Mouse (Mus musculus) stomach, embryonic 16.5 days (tissue): Measurements from ENCODE around the gene Itga2b. TPM values are rescaled to one million over a fixed set of nuclear protein-coding genes. Genes with fewer than 3 reads are reported as not detected.

Experiments
- ATAC-seq: fragments of 200-750 bp; cut with Nextera tagmentation; 2 replicates; pipeline ENCODE4 v1.8.0; 2017; ENCODE audit warnings: moderate number of reproducible peaks, moderate TSS enrichment; ENCODE audit not compliant: insufficient read depth, low FRiP score
- H3K27ac ChIP-seq: fragments of 300-500 bp; sonication (generic); 2 replicates; pipeline ENCODE4 v1.5.1; 2014; ENCODE audit warnings: low read length
- H3K27me3 ChIP-seq: fragments of 300-500 bp; sonication (generic); 2 replicates; pipeline ENCODE4 v1.6.1; 2014; ENCODE audit warnings: low read length, control low read depth, mixed read lengths; ENCODE audit not compliant: control insufficient read depth, insufficient read depth
- H3K36me3 ChIP-seq: fragments of 300-500 bp; sonication (generic); 2 replicates; pipeline ENCODE4 v1.6.1; 2014; ENCODE audit warnings: low read length; ENCODE audit not compliant: control insufficient read depth, insufficient read depth
- H3K4me1 ChIP-seq: fragments of 300-500 bp; sonication (generic); 2 replicates; pipeline ENCODE4 v1.6.1; 2014; ENCODE audit warnings: low read length, control low read depth, mixed read lengths; ENCODE audit not compliant: control insufficient read depth, insufficient read depth
- H3K4me2 ChIP-seq: fragments of 300-500 bp; sonication (generic); 2 replicates; pipeline ENCODE4 v1.6.1; 2014; ENCODE audit warnings: low read depth, low read length, mixed read lengths
- H3K4me3 ChIP-seq: fragments of 300-500 bp; sonication (generic); replicated peaks from 2 replicates; pipeline ENCODE4 v1.5.1; 2014; ENCODE audit warnings: mild to moderate bottlenecking, low read length
- H3K9ac ChIP-seq: fragments of 300-500 bp; sonication (generic); 2 replicates; pipeline ENCODE4 v1.6.1; 2014; ENCODE audit warnings: low read length
- H3K9me3 ChIP-seq: fragments of 300-500 bp; sonication (generic); replicated peaks from 2 replicates; pipeline ENCODE4 v1.6.1; 2016; ENCODE audit warnings: low read length, control low read depth; ENCODE audit not compliant: control insufficient read depth
- WGBS: fragments of 180-500 bp; shearing (Covaris S2); extraction: QIAGEN DNeasy Blood & Tissue Kit; methylation state at CpG from one replicate; pipeline ENCODE4 v1.1.7; 2014; 5-methylcytosine and 5-hydroxymethylcytosine counted together
- polyA plus RNA-seq: library from polyadenylated mRNA; unstranded; fragments of >200 nt; fragmentation: Nextera tagmentation; extraction: Ambion mirVana; gene quantifications from 2 replicates; pipeline ENCODE4 v1.2.1, GENCODE M21; 2015

Gene Itga2b
- polyA plus RNA-seq, 1 experiment from 2014 or later = 8.6 TPM

- Histone ChIP-seq H3K9ac (no peak overlapping the region), H3K36me3 (peaks cover 6% of the 10 kb centered on the region; the same call in 1 of the 2 replicates), H3K4me1 (no peaks in the 10 kb centered on the region), H3K9me3 (no peaks in the 10 kb centered on the region), H3K27me3 (no peaks in the 10 kb centered on the region), H3K27ac (no peak overlapping the region), H3K4me3 (no peak overlapping the region), H3K4me2 (no peak overlapping the region)
- no peak for ATAC-seq
- WGBS = 80% methylated on average over 2 of the region's 2 CpGs
These were observed 18.0 kb upstream of the Itga2b start for GRCm38 (mm10) chr11:102487901-102488300.

- WGBS = 67% methylated on average over 11 of the region's 11 CpGs
- H3K4me1 ChIP-seq = no peaks in the 10 kb centered on the region
- H3K9me3 ChIP-seq = no peaks in the 10 kb centered on the region
- peaks cover 6% of the 10 kb centered on the region; the same call in 1 of the 2 replicates for H3K36me3 ChIP-seq
- no peak overlapping the region for H3K4me3 ChIP-seq
- H3K4me2 ChIP-seq = no peak overlapping the region
- no peak overlapping the region for H3K9ac ChIP-seq
- H3K27me3 ChIP-seq = no peaks in the 10 kb centered on the region
- ATAC-seq = no peak
- no peak overlapping the region for H3K27ac ChIP-seq
These were observed 16.9 kb upstream of the Itga2b start for GRCm38 (mm10) chr11:102486733-102487386.

DNA sequence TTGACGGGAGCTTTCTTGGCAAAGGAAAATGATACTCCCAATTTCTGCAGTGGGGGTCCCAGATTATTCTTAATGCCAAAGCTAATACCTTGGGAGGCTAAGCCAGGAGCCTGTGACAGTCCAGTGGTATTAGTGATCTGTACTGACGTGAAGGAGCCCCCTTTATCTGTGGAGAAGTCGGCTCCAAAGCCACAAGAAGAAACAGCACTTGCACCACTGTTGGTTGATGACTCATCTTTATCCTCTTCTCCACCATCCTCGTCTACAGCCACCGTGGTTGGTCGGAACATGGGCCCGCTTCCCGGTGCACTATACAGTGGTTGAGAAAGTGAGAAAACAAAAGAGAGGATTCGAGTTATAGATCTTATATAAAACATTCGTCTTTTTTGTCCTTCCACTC lies 11.9 kb upstream of the Itga2b start:
- H3K36me3 ChIP-seq = peaks cover 28% of the 10 kb centered on the region
- H3K4me3 ChIP-seq = no peak overlapping the region
- no peak overlapping the region for H3K27ac ChIP-seq
- no peaks in the 10 kb centered on the region for H3K9me3 ChIP-seq
- no peak overlapping the region for H3K9ac ChIP-seq
- 93% methylated on average over 10 of the region's 10 CpGs for WGBS
- no peak for ATAC-seq
- no peaks in the 10 kb centered on the region for H3K4me1 ChIP-seq
- H3K27me3 ChIP-seq = no peaks in the 10 kb centered on the region
- no peak overlapping the region for H3K4me2 ChIP-seq

- Histone ChIP-seq H3K36me3 (peaks cover 28% of the 10 kb centered on the region), H3K9me3 (no peaks in the 10 kb centered on the region), H3K9ac (no peak overlapping the region), H3K4me2 (no peak overlapping the region), H3K4me1 (no peaks in the 10 kb centered on the region), H3K27me3 (no peaks in the 10 kb centered on the region), H3K4me3 (no peak overlapping the region), H3K27ac (no peak overlapping the region)
- 92% methylated on average over 4 of the region's 4 CpGs for WGBS
- no peak for ATAC-seq
These were observed 11.0 kb upstream of the Itga2b start for GRCm38 (mm10) chr11:102480897-102481296.

DNA sequence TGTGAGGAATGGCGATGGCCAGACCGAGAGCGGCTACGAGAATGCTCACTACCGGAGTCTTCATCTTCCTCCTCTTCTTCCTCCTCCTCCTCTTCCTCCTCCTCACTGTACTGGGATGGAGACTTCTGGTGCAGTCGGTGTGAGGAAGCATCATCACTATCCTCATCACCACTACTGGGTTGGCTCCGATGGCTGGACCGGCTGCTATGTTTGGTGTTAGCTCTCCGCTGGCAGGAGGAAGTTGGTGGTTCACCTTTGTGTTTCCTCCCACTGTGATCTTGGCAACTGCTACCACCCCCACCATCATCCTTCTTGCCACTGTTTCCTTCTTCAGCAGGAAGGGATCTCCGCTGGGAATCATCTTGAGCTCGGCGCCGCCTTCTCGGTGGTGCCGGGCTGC lies 10.2 kb upstream of the Itga2b start:
- no peak for ATAC-seq
- H3K4me2 ChIP-seq = no peak overlapping the region
- H3K27me3 ChIP-seq = no peaks in the 10 kb centered on the region
- no peak overlapping the region for H3K9ac ChIP-seq
- no peaks in the 10 kb centered on the region for H3K4me1 ChIP-seq
- peaks cover 28% of the 10 kb centered on the region for H3K36me3 ChIP-seq
- 97% methylated on average over 15 of the region's 15 CpGs for WGBS
- H3K4me3 ChIP-seq = no peak overlapping the region
- H3K9me3 ChIP-seq = no peaks in the 10 kb centered on the region
- no peak overlapping the region for H3K27ac ChIP-seq

DNA sequence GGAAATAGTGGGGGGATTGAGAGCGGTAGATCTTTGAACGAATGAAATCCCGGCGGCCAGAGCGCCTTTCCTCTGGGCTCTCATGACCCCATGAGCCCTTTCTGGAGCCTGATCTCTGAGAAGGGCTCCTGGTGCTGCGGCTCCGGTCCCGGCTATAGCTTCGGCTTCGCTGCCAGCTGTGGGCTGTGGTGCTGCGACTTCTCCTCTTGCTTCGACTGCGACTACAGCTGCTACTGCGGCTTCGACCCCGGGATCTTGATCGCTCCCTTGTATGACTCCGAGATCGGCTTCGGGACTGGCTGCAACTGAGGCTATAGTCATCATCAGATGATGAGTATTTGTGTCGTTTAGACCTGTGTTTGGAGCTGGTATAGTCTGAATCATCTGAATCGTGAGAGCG lies 9.7 kb upstream of the Itga2b start:
- H3K27ac ChIP-seq = no peak overlapping the region
- H3K36me3 ChIP-seq = peaks cover 24% of the 10 kb centered on the region
- H3K9ac ChIP-seq = no peak overlapping the region
- H3K4me2 ChIP-seq = no peak overlapping the region
- WGBS = 93% methylated on average over 23 of the region's 23 CpGs
- H3K4me1 ChIP-seq = no peaks in the 10 kb centered on the region
- no peak for ATAC-seq
- no peaks in the 10 kb centered on the region for H3K9me3 ChIP-seq
- no peaks in the 10 kb centered on the region for H3K27me3 ChIP-seq
- no peak overlapping the region for H3K4me3 ChIP-seq

DNA sequence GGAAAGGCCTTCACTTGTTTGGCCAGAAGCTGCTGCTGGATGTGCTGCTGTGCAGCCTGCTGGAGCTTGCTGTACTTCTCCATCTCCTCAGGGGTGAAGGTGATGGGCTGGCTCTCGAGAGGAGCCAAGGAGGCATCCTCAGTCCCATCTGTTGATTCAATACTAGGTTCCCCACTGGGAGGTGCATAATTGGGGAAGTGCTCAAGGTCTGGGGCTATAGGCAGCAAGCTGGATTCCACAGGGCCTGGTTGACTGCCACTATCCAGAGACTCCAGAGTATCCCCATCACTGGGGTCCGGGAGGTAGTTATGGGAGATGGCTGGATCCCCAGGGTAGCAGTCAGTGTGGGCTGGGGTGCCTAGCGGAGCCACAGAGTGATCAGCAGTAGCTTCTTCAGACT lies 8.7 kb upstream of the Itga2b start:
- H3K4me1 ChIP-seq = no peaks in the 10 kb centered on the region
- no peaks in the 10 kb centered on the region for H3K27me3 ChIP-seq
- H3K27ac ChIP-seq = no peak overlapping the region
- H3K36me3 ChIP-seq = peaks cover 22% of the 10 kb centered on the region
- no peak overlapping the region for H3K4me2 ChIP-seq
- 91% methylated on average over 3 of the region's 3 CpGs for WGBS
- no peak overlapping the region for H3K4me3 ChIP-seq
- no peak for ATAC-seq
- H3K9ac ChIP-seq = no peak overlapping the region
- H3K9me3 ChIP-seq = no peaks in the 10 kb centered on the region

- WGBS = 90% methylated on average over 3 of the region's 3 CpGs
- no peak for ATAC-seq
- H3K4me1 ChIP-seq = no peaks in the 10 kb centered on the region
- no peak overlapping the region for H3K27ac ChIP-seq
- no peaks in the 10 kb centered on the region for H3K9me3 ChIP-seq
- H3K36me3 ChIP-seq = peaks cover 10% of the 10 kb centered on the region
- H3K4me3 ChIP-seq = no peak overlapping the region
- no peaks in the 10 kb centered on the region for H3K27me3 ChIP-seq
- no peak overlapping the region for H3K9ac ChIP-seq
- no peak overlapping the region for H3K4me2 ChIP-seq
These were observed 5.1 kb upstream of the Itga2b start for GRCm38 (mm10) chr11:102475027-102475426.

GRCm38 (mm10) chr11:102467041-102467631 lies 2.8 kb downstream of the Itga2b start:
- Histone ChIP-seq H3K27me3 (no peaks in the 10 kb centered on the region), H3K36me3 (no peaks in the 10 kb centered on the region), H3K9me3 (no peaks in the 10 kb centered on the region), H3K4me2 (peak overlapping the region; percentile 80), H3K4me1 (peaks cover 19% of the 10 kb centered on the region), H3K4me3 (peak overlapping the region; percentile 43), H3K27ac (peak overlapping the region; percentile 89), H3K9ac (peak overlapping the region; percentile 71)
- 1% methylated on average over 36 of the region's 37 CpGs for WGBS
- peak; percentile 96 for ATAC-seq
